Mouse (Mus musculus): ENCODE results near the gene Bri3.

DNA sequence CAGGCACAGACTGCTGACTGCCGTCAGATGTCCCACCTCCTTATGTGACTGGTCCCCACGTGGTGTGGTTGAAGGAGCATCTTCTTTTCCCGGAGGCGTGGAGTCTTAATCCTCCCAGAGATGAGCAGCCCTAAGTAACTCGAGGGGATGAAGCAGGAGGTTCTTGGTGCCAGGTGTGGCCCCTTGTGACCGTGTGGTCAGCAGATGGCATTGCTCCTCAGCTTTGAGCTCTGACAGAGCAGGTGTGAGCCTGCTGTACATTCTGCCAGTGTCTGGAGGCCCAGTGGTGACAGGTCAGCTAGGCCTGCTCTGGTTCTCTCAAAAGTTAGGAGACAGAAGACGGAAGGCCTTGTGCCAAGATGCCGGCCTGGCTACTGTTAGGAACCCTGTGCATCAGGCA is 16.2 kb downstream of the Bri3 start:
- no peak for TF ChIP-seq POLR2A (IDR thresholded peaks at IDR 0.05; ENCODE audit: insufficient read depth, low read depth, low read length)
- TF ChIP-seq CTCF (IDR thresholded peaks at IDR 0.05) = no peak
- TF ChIP-seq EP300 (IDR thresholded peaks at IDR 0.05; ENCODE audit: insufficient read depth, low read depth, low read length) = no peak
